Mouse (Mus musculus) v-Abl transformed pro-B cells (cell line): ENCODE data around the gene Cnnm3.

Experiments
- in situ Hi-C, 2 experiments: fragments of 400-800 bp; cut with MboI; formaldehyde crosslinking; loops; one replicate each; pipeline ENCODE4 v1.15.1; 2025; ENCODE audit not compliant: unreplicated experiment in 2 of 2

The Cnnm3 gene

GRCm38 (mm10) chr1:36550075-36550863 lies 38.6 kb downstream of the Cnnm3 start:
- in situ Hi-C loops = loop anchor here in 1 of 2 experiments (5.0 kb wide), 2 partner anchors 82 to 697 kb away; no protein-coding TSS in a partner anchor

GRCm38 (mm10) chr1:36551904-36552303 lies 40.2 kb downstream of the Cnnm3 start:
- in situ Hi-C loops = loop anchor here in 1 of 2 experiments (5.0 kb wide), 2 partner anchors 80 to 695 kb away; no protein-coding TSS in a partner anchor

- in situ Hi-C loops = loop anchor here in 1 of 2 experiments (5.0 kb wide), 2 partner anchors 80 to 695 kb away; no protein-coding TSS in a partner anchor
These were observed 40.8 kb downstream of the Cnnm3 start for GRCm38 (mm10) chr1:36552506-36552905.

- in situ Hi-C loops = loop anchor here in 1 of 2 experiments (5.0 kb wide), 2 partner anchors 77 to 692 kb away; no protein-coding TSS in a partner anchor
These were observed 43.1 kb downstream of the Cnnm3 start for GRCm38 (mm10) chr1:36554633-36555399.

DNA sequence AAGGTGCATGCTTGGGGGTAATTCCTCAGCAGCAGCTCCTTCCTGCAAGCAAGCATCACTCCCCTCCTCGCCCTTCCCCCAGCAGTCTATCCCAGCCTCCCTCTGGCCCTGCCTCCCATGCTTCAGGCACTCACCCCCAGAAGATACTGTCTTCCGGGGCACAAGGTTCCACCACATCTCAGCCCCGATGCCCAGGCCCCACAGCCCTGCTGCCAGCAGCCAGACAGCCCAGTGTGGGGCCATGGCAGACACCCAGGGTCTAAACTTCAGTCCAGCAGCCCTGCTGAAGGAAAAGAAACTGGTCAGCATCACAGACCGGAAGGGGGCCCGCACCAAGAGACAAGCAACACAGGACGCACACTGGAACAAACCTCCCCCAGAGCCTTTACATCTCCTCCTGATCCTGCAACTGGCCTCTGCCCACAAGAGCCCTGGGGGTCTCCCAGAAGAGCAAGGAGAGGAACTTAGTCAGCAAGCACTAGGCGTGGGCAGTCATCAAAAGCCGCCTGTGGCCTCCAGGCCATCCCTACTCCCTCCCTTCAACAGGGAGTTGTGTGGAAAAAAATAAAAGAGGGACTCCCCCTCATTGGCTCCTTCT lies 44.2 kb downstream of the Cnnm3 start:
- in situ Hi-C loops = no loop called here

- in situ Hi-C loops = no loop called here
These were observed 45.1 kb downstream of the Cnnm3 start for GRCm38 (mm10) chr1:36556553-36557456.

GRCm38 (mm10) chr1:36557457-36558011 lies 45.9 kb downstream of the Cnnm3 start:
- in situ Hi-C loops = no loop called here

DNA sequence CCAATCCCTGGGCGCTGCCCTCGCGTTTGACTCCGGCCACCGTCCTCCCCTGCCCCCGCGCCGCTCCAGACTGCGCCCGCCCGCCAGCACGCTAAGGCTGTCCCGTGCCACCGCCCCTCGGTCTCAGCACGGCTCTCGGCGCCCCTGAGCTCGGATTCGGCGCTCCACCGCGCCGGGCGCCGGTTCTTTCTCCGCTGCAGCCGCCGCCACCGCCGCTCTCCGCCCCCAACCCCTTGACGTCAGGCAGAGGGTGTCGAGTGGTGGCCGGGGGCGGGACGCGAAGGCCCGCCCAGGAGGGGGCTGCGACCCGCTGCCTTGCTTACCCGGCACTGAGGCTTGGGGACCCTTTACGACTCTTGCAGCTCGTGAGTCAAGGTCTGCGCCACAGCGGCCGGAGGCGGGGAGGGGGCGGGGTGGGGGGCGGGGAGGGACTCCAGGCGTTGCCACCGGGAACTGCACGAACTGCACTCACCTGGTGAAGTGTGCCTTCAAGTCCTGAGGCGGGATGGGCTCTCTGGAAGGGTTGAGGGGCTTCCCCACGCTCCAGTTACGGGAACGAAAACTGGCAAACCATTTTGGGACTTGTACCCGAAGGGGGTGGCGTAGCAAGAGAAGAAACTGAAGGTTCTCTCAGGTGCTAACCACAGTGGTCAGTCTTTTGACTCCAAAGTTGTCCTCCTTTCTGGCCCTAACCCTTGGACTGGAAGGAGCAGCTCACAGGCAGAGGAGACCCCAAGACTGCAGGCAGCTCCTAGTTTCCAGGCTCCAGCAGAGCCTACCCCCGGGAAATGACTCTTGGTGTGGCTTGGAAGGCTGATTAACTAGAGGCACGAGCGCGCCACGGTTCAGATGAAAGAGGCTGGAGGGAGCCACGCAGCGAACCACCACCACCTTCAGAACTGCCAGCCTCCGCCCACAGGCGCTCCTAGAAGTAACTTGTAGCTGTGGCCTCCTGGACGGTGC lies 46.6 kb downstream of the Cnnm3 start, which contains the start of gene Sema4c:
TSS of gene Sema4c (minus strand) at position 319 of the 963 bp plus-strand sequence.
- in situ Hi-C loops = no loop called here

DNA sequence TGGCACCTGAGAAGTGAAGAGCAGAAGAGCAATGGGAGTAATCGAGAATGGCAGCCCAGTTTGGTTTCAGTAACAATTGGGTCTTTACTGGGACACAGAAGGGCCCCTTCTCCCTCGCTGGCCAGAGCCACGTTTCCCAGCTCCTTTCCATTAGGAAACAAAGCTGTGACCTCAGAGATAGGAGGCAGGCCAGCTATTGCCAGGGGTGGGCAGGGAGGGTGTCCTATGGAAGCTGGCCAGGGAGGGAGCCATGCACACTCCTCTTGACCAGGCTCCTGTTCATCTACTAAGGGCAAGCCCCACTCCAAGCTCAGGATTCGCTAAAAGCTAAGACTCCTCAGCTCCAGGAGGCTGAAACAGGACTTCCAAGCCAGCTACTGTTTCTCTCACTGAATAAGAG lies 47.6 kb downstream of the Cnnm3 start:
- in situ Hi-C loops = no loop called here

GRCm38 (mm10) chr1:36559888-36560287 lies 48.2 kb downstream of the Cnnm3 start:
- in situ Hi-C loops = no loop called here

GRCm38 (mm10) chr1:36560903-36561302 lies 49.2 kb downstream of the Cnnm3 start:
- in situ Hi-C loops = no loop called here

DNA sequence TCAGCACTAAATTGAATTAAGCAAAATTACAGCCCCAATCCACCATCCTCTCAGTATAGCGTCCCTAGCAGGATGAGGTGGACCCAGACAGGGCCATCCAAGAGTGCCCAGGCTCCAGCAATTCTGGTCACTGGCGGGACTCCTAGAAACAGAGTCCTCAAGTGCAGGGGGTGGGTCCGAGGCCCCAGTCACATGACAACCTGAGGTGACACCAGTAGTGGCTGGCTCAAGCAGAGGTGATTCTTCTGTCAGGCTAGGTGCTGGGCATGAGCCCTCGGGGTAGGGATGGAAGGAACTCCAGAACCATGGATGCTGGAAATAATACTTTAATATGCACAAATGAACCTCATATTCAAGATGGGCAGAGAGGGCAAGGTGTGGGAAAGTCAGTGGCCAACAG lies 50.7 kb downstream of the Cnnm3 start:
- in situ Hi-C loops = no loop called here

- in situ Hi-C loops = no loop called here
These were observed 51.5 kb downstream of the Cnnm3 start for GRCm38 (mm10) chr1:36563197-36563596.

DNA sequence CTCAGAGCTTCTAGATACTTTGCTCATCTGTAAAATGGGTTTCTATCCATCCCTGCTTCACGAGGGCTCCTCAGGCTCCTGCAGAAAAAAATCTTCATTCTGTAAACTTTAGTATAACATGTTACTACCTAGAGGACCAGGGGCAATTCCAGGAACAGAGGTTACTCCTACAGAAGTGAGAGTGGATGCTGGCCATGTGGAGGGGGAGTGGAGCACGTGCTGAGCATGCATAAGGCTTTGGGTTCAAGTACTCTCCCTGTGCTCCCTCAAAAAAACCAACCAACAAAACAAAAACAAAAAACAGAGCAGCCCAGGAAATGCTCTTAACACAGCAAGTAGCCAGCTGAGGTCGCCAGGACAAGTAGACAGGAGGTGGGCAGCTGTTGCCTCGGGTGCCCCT lies 52.0 kb downstream of the Cnnm3 start:
- in situ Hi-C loops = no loop called here

DNA sequence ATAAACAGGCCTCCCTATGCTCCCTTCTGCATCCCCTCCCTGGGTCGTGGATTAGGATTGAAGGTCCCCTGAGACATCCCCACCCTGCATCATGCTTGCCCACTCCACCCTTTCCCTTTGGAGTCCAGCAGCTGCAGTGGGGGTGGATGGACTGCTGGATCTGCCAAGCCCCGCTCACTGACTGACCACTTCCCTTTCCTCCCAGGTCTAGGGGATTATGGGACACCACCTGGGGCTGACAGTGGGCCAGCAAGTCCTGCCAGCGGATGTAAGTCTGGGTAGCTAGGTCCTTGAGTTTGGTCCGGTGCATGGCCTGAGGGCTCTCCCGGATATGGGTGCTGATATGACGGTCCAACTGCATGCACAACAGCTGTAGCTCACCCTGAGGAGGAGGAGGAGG lies 52.4 kb downstream of the Cnnm3 start:
- in situ Hi-C loops = no loop called here

GRCm38 (mm10) chr1:36566425-36566824 lies 54.8 kb downstream of the Cnnm3 start:
- in situ Hi-C loops = no loop called here

DNA sequence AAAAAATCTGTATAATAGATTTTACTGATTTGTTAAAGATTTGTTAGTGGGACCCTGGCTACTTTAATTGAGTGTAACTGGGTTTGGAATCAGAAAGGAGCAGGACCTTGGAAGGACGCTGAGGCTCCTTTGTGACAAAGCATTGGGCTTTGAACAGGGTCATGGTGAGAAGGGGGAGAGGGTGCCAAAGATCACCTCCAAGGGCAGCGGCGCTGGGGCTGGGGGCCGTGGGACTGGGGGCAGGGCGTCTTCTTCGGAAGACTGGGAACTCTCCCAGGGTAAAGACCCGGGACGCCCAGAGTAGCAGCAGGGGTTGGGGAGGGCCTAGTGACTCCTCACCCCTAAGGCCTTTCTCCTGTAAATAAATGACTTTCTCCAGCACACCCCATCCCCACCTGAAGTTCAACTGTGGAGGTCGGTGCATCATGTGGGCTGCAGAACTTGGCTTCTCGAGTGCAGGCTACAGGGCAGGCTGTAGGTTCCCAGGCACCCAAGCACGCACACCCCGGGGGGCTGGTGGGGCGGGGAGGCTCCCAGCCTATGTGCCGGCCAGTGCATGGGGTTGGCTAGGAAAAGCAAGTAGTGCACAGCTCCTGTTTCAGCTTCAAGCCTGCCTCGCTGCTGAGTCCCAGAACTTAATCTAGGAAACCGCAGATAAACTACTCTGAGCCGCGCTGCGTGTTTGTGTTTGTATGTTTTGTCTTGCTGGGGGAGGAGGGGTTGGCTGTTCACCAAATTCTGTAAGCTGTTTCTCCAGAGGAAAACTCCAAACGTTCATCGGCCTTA lies 56.3 kb downstream of the Cnnm3 start:
- in situ Hi-C loops = no loop called here

DNA sequence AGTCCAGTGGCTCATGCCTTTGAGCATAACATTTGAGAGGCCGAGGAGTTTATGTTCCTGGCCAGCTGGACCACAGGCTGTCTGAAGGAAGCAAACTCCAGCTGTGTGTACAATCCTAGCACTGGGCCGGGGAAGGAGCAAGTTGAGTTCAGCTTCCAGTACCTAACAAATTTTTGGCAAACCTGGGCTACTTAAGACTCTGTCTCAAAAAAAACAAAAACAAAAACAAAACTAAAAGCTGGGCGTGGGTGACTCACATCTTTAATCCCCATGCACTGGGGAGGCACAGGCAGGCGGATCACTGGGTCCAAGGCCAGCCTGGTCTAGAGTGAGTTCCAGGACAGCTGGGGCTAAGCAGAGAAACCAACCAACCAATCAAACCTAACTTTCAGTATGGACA lies 57.1 kb downstream of the Cnnm3 start:
- in situ Hi-C loops = no loop called here
